8 mouse cellular contexts compared by ENCODE assay signal in the genomic region with DNA sequence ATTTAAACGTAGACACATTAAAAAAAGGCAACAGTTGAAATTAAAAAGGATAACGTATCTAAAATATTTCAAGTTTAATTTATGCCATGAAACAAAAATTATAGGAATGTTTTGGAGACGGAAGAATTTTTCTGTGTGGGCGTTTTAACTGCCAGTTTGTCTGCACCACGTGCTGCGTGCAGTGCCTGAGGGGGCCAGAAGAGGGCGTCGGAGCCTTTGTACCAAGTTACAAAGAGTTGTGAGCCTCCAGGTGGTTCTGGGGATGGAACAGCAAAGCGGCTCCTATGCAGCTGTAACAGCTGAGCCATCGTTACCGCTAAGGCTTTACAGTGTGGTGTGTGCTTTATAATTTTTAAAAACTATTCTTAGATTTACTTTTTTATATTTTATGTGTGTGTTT. TPM values are rescaled to one million over a fixed set of nuclear protein-coding genes. Genes with fewer than 3 reads are reported as not detected.
DNase-seq lines count a peak whose midpoint lies in the region; ATAC-seq and TF ChIP-seq lines count a peak whose summit lies in the region.

No protein-coding gene starts in this region.

- H3K9ac ChIP-seq in hindbrain, postnatal 0 days (replicated peaks; ENCODE audit: low read length), result 0 out of 2 replicates have a peak overlapping the region, but pooled peaks have one; percentile 98

- H3K4me3 ChIP-seq in hindbrain, postnatal 0 days (ENCODE audit: low read length), result peak overlapping the region; percentile 98

- 38% methylated on average over 11 of the region's 11 CpGs for WGBS in hindbrain, postnatal 0 days

- peak; percentile 82 for TF ChIP-seq CTCF in hindbrain, postnatal 0 days (IDR thresholded peaks at IDR 0.05; ENCODE audit: low read depth)

- H3K4me1 ChIP-seq in hindbrain, postnatal 0 days (ENCODE audit: insufficient read depth, low read length), result peaks cover 16% of the 10 kb centered on the region; the same call in 1 of the 2 replicates

- intact Hi-C loops in left cerebral cortex, postnatal 14 days (cut with DNase I), result loop anchor here (5.0 kb wide), 3 partner anchors 41 to 241 kb away; a partner anchor contains a TSS

- peak overlapping the region; percentile 79 for H3K4me2 ChIP-seq in hindbrain, postnatal 0 days (ENCODE audit: low read depth, low read length)

- 0 out of 2 replicates have a peak, but pooled peaks have one; percentile 21 for ATAC-seq in frontal cortex, adult (ENCODE audit: low TSS enrichment)
- ATAC-seq in hindbrain, postnatal 0 days, result peak; percentile 43; the same call in 1 of the 2 replicates
- ATAC-seq in megakaryocyte progenitor cell, adult 5-6 weeks (replicated peaks; ENCODE audit: poor library complexity), result peak; percentile 48
- no peak for ATAC-seq in monocyte, adult 5-6 weeks (replicated peaks; ENCODE audit: insufficient number of reproducible peaks, low FRiP score, low TSS enrichment, poor library complexity, severe bottlenecking)

- no peaks in the 10 kb centered on the region for H3K27me3 ChIP-seq in hindbrain, postnatal 0 days (ENCODE audit: insufficient read depth, low read length)

- H3K27ac ChIP-seq in hindbrain, postnatal 0 days, result no peak overlapping the region

- DNase-seq in MN1 (ENCODE audit: low spot score), result peak; percentile 44
- DNase-seq in cerebellum, adult 18-20 months, result peak; percentile 56 to 59
- DNase-seq in hindbrain, postnatal 0 days (ENCODE audit: low spot score), result peak; percentile 88
- peak; percentile 89 to 96 for DNase-seq in left cerebral cortex, postnatal 14 days (ENCODE audit: low spot score in 2 of 2)
- DNase-seq in right cerebral cortex, postnatal 4 days, result peak; percentile 92

- H3K36me3 ChIP-seq in hindbrain, postnatal 0 days (ENCODE audit: insufficient read depth, low read length), result no peaks in the 10 kb centered on the region

- no peaks in the 10 kb centered on the region for H3K9me3 ChIP-seq in hindbrain, postnatal 0 days (ENCODE audit: low read length)

RNA-seq across cellular contexts. Expression of a gene that starts 1.6 kb away (rescaled TPM):
- total RNA-seq in hindbrain, postnatal 0 days (2014; rRNA removed), result 412 and 421 TPM in 2 replicates
- polyA plus RNA-seq in hindbrain, postnatal 0 days (2015; fragmentation: Nextera tagmentation; extraction: Ambion mirVana), result 296 and 321 TPM in 2 replicates
- total RNA-seq in left cerebral cortex, postnatal 14 days (2021), result 100 to 1,000 TPM; 387 to 415 TPM
- total RNA-seq in megakaryocyte progenitor cell, adult 5-6 weeks (2015), result 8.6 and 8.7 TPM in 2 replicates
- 11.3 and 27.1 TPM in 2 replicates for total RNA-seq in megakaryocyte progenitor cell, adult 5-6 weeks (2017)
- total RNA-seq in monocyte, adult 5-6 weeks (2017), result 35.9 to 42.1 TPM (median 41.8 TPM) in 3 replicates

RNA-seq across cellular contexts. Expression of a gene that starts 30.1 kb away (rescaled TPM):
- total RNA-seq in hindbrain, postnatal 0 days (2014; rRNA removed), result 16.6 and 17.8 TPM in 2 replicates
- 26.5 and 29.2 TPM in 2 replicates for polyA plus RNA-seq in hindbrain, postnatal 0 days (2015; fragmentation: Nextera tagmentation; extraction: Ambion mirVana)
- 10 to 100 TPM; 20.2 to 25.5 TPM for total RNA-seq in left cerebral cortex, postnatal 14 days (2021)
- total RNA-seq in megakaryocyte progenitor cell, adult 5-6 weeks (2015), result 53.9 and 61.7 TPM in 2 replicates
- 53.1 and 60.4 TPM in 2 replicates for total RNA-seq in megakaryocyte progenitor cell, adult 5-6 weeks (2017)
- 15.1 to 31.7 TPM (median 16.8 TPM) in 3 replicates for total RNA-seq in monocyte, adult 5-6 weeks (2017)

RNA-seq across cellular contexts. Expression of a gene that starts 39.8 kb away (rescaled TPM):
- total RNA-seq in hindbrain, postnatal 0 days (2014; rRNA removed), result 3.3 and 4.6 TPM in 2 replicates
- polyA plus RNA-seq in hindbrain, postnatal 0 days (2015; fragmentation: Nextera tagmentation; extraction: Ambion mirVana), result 3.4 and 4.7 TPM in 2 replicates
- 1 to 10 TPM; 2.9 to 3.0 TPM for total RNA-seq in left cerebral cortex, postnatal 14 days (2021)
- total RNA-seq in megakaryocyte progenitor cell, adult 5-6 weeks (2015), result 0.49 and 1.7 TPM in 2 replicates
- 0.83 and 2.4 TPM in 2 replicates for total RNA-seq in megakaryocyte progenitor cell, adult 5-6 weeks (2017)
- total RNA-seq in monocyte, adult 5-6 weeks (2017), result 4.9 to 5.5 TPM (median 5.2 TPM) in 3 replicates

RNA-seq across cellular contexts. Expression of a gene that starts 55.1 kb away (rescaled TPM):
- total RNA-seq in hindbrain, postnatal 0 days (2014; rRNA removed), result 10.7 and 12.6 TPM in 2 replicates
- polyA plus RNA-seq in hindbrain, postnatal 0 days (2015; fragmentation: Nextera tagmentation; extraction: Ambion mirVana), result 6.1 and 6.3 TPM in 2 replicates
- total RNA-seq in left cerebral cortex, postnatal 14 days (2021), result 10 to 100 TPM; 36.5 to 39.7 TPM
- total RNA-seq in megakaryocyte progenitor cell, adult 5-6 weeks (2015), result 0.25 and 0.27 TPM in 2 replicates
- 0.03 and 0.17 TPM in 2 replicates for total RNA-seq in megakaryocyte progenitor cell, adult 5-6 weeks (2017)
- total RNA-seq in monocyte, adult 5-6 weeks (2017), result 0.19 TPM in 1 of 3 replicates, not detected in the others
